Mouse (Mus musculus) NIH3T3 (cell line): ENCODE data around the gene Ankrd44.

Experiments
- DNase-seq: peaks from one replicate; pipeline ENCODE4 v3.0.0-alpha.2; 2012; ENCODE audit warnings: low read depth

Gene Ankrd44

GRCm38 (mm10) chr1:54888449-54888848, 37.7 kb downstream of the Ankrd44 start:
- DNase-seq: peak; percentile 32

- DNase-seq: no peak
Observed at GRCm38 (mm10) chr1:54887873-54888272, 38.3 kb downstream of the Ankrd44 start.

- DNase-seq: no peak
Observed at GRCm38 (mm10) chr1:54882856-54883467, 43.2 kb downstream of the Ankrd44 start.

- DNase-seq: no peak
Observed at GRCm38 (mm10) chr1:54881523-54881922, 44.7 kb downstream of the Ankrd44 start.

- peak; percentile 13 for DNase-seq
Observed at GRCm38 (mm10) chr1:54877423-54878073, 48.6 kb downstream of the Ankrd44 start.

- no peak for DNase-seq
Observed at GRCm38 (mm10) chr1:54877014-54877413, 49.2 kb downstream of the Ankrd44 start.

- DNase-seq: no peak
Observed at GRCm38 (mm10) chr1:54874094-54874493, 52.1 kb downstream of the Ankrd44 start.

GRCm38 (mm10) chr1:54872857-54873616, 53.1 kb downstream of the Ankrd44 start:
- no peak for DNase-seq

GRCm38 (mm10) chr1:54871321-54871720, 54.9 kb downstream of the Ankrd44 start:
- DNase-seq: no peak

GRCm38 (mm10) chr1:54870634-54871033, 55.6 kb downstream of the Ankrd44 start:
- DNase-seq: no peak

GRCm38 (mm10) chr1:54867226-54867625, 59.0 kb downstream of the Ankrd44 start:
- no peak for DNase-seq

GRCm38 (mm10) chr1:54866131-54866530, 60.1 kb downstream of the Ankrd44 start:
- no peak for DNase-seq

GRCm38 (mm10) chr1:54864928-54865652, 61.1 kb downstream of the Ankrd44 start:
- DNase-seq: no peak

- DNase-seq: no peak
Observed at GRCm38 (mm10) chr1:54860361-54860760, 65.8 kb downstream of the Ankrd44 start.

GRCm38 (mm10) chr1:54859876-54860275, 66.3 kb downstream of the Ankrd44 start:
- DNase-seq: no peak

- no peak for DNase-seq
Observed at GRCm38 (mm10) chr1:54858898-54859297, 67.3 kb downstream of the Ankrd44 start.

GRCm38 (mm10) chr1:54856502-54856901, 69.7 kb downstream of the Ankrd44 start:
- DNase-seq: no peak

- no peak for DNase-seq
Observed at GRCm38 (mm10) chr1:54855970-54856369, 70.2 kb downstream of the Ankrd44 start.

- no peak for DNase-seq
Observed at GRCm38 (mm10) chr1:54854388-54854787, 71.8 kb downstream of the Ankrd44 start.

GRCm38 (mm10) chr1:54853311-54854000, 72.7 kb downstream of the Ankrd44 start:
- DNase-seq: no peak

GRCm38 (mm10) chr1:54851610-54852009, 74.6 kb downstream of the Ankrd44 start:
- peak; percentile 25 for DNase-seq

GRCm38 (mm10) chr1:54850077-54850476, 76.1 kb downstream of the Ankrd44 start:
- DNase-seq: no peak
